Mouse (Mus musculus): ENCODE results near the gene Anks1. TPM values are rescaled to one million over a fixed set of nuclear protein-coding genes. Genes with fewer than 3 reads are reported as not detected.
"Not testable (repeated sequence)": the region's sequence is repeated elsewhere in the genome, so short reads cannot be mapped to it uniquely, and the experiment has no call there.

Gene Anks1
- polyA plus RNA-seq, 3 experiments from 2014 or later = 1.9 to 5.0 (median 3.8) TPM

DNA sequence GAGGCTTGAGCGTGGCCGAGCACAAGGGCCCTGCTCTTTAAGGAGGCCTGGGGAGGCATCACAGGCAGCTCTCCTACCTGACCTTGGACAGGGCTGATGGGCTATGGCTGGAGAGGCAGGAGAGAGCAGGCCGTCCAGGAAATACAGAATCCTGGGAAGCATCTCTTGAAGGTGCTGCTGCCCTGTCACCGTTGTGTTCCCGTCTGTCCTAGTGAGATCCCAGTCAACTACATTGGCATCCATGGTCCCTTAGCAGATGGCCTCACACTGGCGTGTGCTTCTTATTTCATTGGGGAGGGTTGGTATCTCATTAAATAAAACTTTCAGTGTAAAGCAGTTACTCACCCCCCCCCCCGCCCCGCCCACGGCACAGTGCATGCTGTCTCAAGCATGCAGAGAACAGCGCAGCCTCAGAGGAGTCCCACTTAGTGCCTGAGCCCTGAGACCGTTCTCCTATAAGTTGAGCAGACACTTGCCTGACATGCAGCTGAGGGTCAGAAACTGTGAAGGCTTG is 57.5 kb downstream of the Anks1 start:
- ATAC-seq = no peak

DNA sequence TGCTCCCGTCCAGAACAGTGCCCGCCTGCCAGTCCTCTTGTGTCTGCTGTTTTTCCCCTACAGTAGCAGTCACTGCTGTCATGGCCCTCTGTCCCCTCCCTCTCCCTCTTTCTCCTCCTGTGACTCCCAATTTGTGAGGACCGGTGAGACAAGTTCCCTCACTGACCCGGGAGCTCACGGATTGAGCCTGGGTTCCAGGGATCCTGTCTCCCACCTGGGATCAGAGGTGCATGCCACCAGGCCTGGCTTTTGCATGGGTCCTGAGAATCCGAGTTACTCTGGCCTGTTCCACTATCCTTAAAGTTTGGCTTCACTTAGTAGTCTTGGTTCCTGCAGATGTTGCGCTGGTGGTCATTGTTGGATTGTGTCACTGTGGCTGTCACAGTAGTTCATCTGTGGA is 58.4 kb downstream of the Anks1 start:
- ATAC-seq = no peak

DNA sequence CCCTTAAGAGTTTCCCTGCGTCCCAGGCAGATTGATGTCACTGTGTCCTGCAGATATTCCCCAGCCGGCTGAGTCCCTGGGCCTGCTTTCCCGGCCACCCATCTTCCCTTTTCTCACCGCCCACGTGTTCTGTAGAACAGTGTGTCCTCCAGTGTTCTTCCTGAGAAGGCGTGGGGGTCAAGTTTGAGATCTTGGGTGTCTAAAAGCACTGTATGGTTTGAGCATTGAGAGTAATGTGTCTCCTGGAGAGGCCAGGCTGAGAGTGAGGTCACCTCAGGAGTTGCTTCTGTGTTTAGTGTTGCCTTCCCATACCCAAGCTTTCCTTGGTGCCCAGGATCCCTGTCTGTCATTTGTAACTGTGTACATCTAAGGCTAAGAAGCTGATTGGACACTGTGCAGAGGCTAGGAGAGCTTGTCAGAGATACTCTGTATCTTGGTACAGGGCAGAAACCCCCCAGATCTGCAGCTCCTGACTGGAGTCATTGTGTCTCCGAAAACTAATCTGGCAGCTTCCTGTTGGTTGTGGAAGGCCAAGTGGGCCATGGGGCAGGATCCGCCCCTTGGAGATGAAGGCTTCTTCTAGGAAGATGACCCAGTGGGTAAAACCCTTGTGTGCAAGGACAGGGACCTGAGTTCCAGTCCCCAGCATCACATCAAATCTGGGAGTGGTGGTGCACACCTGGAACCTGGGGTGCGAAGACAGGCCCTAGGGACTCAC is 59.1 kb downstream of the Anks1 start:
- ATAC-seq = no peak

- no peak for ATAC-seq
These were observed 59.8 kb downstream of the Anks1 start for GRCm38 (mm10) chr17:27968903-27969302.

- ATAC-seq = no peak
These were observed 60.3 kb downstream of the Anks1 start for GRCm38 (mm10) chr17:27969365-27969764.

- ATAC-seq = no peak
These were observed 60.8 kb downstream of the Anks1 start for GRCm38 (mm10) chr17:27969896-27970295.

GRCm38 (mm10) chr17:27970305-27970704 is 61.2 kb downstream of the Anks1 start:
- ATAC-seq = no peak

DNA sequence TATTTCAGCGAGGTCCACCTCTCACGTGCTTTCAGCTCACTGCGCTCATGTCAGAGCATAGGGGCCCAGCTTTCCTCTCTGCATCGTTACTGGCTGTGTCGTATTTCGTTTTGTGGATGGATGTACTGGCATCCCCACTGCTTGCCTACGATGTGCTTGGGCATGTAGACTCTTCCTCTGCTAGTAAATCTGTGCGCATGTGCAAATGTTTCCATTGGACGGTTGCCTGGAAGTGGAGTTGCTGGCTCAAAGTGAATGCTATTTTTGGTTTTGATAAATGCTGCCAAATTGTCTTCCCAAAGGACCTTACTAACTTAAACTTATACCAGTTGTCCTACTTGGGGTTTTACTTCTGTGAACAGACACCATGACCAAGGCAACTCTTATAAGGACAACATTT is 62.4 kb downstream of the Anks1 start:
- ATAC-seq = no peak

- ATAC-seq = no peak
These were observed 64.2 kb downstream of the Anks1 start for GRCm38 (mm10) chr17:27973337-27973736.

DNA sequence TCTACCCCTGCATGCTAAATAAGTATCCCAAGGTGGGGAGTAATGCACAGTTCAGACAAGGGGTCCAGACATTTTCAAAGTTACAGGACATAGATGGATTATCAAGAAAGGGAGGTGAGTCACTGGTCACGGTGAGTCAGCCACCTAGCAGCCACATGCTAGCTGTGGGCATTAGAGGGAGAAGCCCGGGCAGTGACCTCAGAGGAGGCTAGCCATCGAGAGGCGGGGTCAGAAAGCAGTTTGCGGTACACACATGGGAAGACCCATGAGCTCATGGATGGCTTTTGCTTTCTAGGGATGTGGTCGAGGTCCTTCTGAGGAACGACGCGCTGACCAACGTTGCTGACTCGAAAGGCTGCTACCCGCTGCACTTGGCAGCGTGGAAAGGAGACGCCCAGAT is 67.2 kb downstream of the Anks1 start:
- no peak for ATAC-seq

DNA sequence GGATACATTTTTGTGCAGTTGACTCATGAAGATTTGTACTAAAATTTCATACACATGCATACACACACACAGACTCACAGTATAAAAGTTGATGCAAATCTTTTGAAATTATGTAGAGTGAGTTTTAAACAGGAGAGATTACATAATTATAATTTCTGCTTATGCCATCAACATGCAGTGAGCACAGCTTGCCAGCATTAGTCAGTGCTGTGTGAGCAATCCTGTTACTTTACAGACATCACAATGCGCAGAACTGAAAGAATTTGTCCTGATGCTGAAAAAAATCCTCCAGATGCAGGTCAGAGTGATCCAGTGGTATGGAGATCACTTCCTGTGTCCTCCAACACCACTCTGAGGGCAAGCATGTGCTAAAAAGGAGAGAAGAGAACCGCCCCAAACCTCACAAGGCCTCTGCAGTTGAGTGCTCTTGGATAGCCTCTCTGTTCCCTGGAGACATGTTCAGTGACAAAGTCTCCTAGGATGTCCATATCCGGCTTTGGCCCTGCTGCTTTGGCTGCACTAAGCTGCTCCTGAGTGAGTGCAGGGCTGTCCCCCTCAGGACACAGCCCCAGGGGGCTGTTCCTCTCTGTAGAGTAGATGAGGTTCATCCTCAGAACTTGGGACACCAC is 68.0 kb downstream of the Anks1 start:
- no peak for ATAC-seq

DNA sequence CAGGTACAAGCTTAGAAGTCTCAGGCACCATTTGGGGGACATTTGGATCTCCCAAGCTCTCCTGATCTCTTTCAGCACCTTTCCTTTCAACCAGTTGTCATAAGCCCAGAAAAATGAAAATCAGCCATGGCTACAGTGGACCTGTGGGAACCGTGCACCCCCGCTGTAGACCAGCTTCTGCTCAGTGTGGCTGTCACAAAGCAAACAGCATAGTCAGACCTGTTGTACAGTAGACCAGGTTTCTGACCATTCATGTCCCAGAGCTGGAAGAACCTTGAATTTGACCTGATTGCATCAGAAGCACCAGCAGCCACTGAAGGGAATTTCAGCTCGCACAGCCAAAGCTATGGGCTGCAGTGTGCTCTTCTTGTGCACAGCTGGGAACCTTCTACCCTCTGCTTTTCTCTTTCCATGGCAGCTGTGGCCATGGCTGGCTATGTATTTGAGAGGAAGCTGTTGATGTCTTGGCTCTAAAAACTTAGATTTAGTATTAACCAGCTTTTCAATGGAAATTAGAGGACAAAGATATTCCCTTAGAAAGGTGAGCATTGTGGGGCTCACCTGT is 71.4 kb downstream of the Anks1 start:
- ATAC-seq = no peak

GRCm38 (mm10) chr17:27981451-27982069 is 72.5 kb downstream of the Anks1 start:
- ATAC-seq = no peak

- not testable (repeated sequence) for ATAC-seq
These were observed 73.0 kb downstream of the Anks1 start for GRCm38 (mm10) chr17:27982070-27982457.

GRCm38 (mm10) chr17:27982712-27983266 is 73.7 kb downstream of the Anks1 start:
- no peak for ATAC-seq

DNA sequence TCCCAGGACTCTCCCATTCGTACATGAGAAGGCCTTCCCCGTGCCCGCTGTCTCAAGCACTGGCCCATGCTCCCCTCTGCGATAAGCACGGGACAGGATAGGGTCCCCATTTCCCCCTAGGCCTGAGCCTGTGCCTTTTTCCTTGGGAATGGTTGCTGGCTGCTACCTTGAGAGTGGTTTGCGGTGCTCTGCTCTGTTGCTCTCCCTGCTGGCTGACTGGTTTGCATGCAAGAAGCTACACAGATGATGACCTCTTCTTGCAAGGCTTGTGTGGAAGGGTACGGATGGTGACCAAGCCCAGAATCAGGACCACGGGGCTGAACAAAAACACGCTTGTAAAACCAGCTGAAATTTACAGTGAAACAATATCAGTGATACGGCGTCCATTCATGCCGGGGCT is 75.3 kb downstream of the Anks1 start:
- no peak for ATAC-seq

- ATAC-seq = no peak
These were observed 77.0 kb downstream of the Anks1 start for GRCm38 (mm10) chr17:27986106-27986505.

DNA sequence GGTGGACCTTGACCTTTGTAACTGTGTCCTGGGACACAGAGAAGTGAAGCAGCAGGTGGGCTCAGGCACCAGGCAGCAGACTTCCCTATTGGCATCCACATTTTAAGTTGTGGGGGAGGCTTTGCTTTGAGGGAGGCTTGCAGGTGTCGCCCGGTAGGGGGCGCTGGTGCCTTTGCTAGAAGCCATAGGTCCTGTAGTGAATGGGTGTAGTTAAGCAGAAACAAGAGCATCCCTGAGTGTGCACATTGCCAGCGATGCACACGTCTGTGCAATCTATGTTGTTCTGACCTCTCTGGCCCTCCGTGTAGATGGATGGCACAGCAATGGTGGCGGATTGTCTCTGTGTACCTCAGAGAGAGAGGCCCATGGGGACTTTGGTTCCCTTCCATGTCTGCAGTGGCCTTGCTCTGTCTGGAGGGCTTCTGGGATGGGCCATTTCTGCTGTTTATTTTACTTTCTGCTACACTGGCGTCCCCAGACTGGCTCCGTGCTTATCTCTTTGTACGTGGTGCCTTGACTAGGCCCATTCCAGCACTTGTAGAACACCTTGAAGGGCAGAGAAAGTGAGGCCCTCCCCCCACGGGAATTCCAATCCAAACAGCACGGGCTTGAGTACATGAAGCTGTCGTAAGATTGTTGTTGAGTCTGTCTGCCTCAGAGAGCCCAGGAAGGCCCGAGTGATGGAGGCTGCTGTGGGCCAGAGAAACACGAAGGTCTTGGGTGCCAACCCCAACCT is 80.9 kb downstream of the Anks1 start:
- ATAC-seq = peak; percentile 41

GRCm38 (mm10) chr17:27994001-27994944 is 85.2 kb downstream of the Anks1 start:
- ATAC-seq = no peak

- ATAC-seq = no peak
These were observed 87.2 kb downstream of the Anks1 start for GRCm38 (mm10) chr17:27996320-27996719.

DNA sequence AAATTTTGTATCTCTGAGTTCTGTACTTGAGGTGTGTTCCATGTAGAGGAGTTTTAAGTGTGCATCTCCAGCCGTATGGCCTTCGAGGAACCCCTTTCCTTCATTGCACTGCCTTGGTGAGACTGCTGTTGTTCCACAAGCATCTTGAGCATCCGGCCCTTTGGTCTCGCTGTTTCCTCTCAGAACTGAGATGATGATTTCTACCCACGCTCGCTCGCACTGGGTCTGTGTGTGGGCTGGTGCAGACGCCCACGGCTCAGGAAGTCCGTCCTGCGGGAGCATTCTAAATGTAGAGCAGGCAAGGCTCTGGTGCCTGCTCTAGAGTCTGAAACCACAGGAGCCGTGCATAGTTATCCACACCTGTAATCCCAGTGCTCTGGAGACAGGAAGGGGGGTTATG is 88.1 kb downstream of the Anks1 start:
- ATAC-seq = peak; percentile 85
